Mouse (Mus musculus) heart, embryonic 15.5 days (tissue): ENCODE results near the gene Dnajb5. TPM values are rescaled to one million over a fixed set of nuclear protein-coding genes. Genes with fewer than 3 reads are reported as not detected.

Experiments used
- ATAC-seq: fragments of 200-750 bp; cut with Nextera tagmentation; replicated peaks from 2 replicates; pipeline ENCODE4 v1.8.0; 2017; ENCODE audit warnings: low read depth, moderate TSS enrichment; ENCODE audit not compliant: insufficient number of reproducible peaks, insufficient read depth, low FRiP score
- H3K27ac ChIP-seq: fragments of 300-500 bp; sonication (generic); 2 replicates; pipeline ENCODE4 v1.5.1; 2015; ENCODE audit warnings: mild to moderate bottlenecking, inconsistent platforms
- H3K27me3 ChIP-seq: fragments of 300-500 bp; sonication (generic); 2 replicates; pipeline ENCODE4 v1.6.1; 2015; ENCODE audit warnings: inconsistent platforms
- H3K36me3 ChIP-seq: fragments of 300-500 bp; sonication (generic); 2 replicates; pipeline ENCODE4 v1.6.1; 2015; ENCODE audit warnings: mild to moderate bottlenecking, inconsistent platforms
- H3K4me1 ChIP-seq: fragments of 300-500 bp; sonication (generic); replicated peaks from 2 replicates; pipeline ENCODE4 v1.6.1; 2015; ENCODE audit warnings: inconsistent platforms
- H3K4me2 ChIP-seq: fragments of 300-500 bp; sonication (generic); 2 replicates; pipeline ENCODE4 v1.6.1; 2015; ENCODE audit warnings: inconsistent platforms, mild to moderate bottlenecking, moderate library complexity
- H3K4me3 ChIP-seq: fragments of 300-500 bp; sonication (generic); 2 replicates; pipeline ENCODE4 v1.5.1; 2015; ENCODE audit warnings: mild to moderate bottlenecking, inconsistent platforms
- H3K9ac ChIP-seq: fragments of 300-500 bp; sonication (generic); 2 replicates; pipeline ENCODE4 v1.6.1; 2015; ENCODE audit warnings: mild to moderate bottlenecking, inconsistent platforms
- H3K9me3 ChIP-seq: fragments of 300-500 bp; sonication (generic); replicated peaks from 2 replicates; pipeline ENCODE4 v1.6.1; 2016; ENCODE audit warnings: inconsistent platforms
- WGBS: fragments of 180-500 bp; shearing (Covaris S2); methylation state at CpG from one replicate; pipeline ENCODE4 v1.1.7; 2015; ENCODE audit warnings: mixed read lengths; 5-methylcytosine and 5-hydroxymethylcytosine counted together
- polyA plus RNA-seq: library from polyadenylated mRNA; unstranded; fragments of >200 nt; fragmentation: Nextera tagmentation; extraction: Ambion mirVana; gene quantifications from 2 replicates; pipeline ENCODE4 v1.2.1, GENCODE M21; 2015

The Dnajb5 gene
- polyA plus RNA-seq, 1 experiment from 2014 or later: 18.2 TPM

GRCm38 (mm10) chr4:43004951-43005350 is 55.3 kb downstream of the Dnajb5 start:
- no peaks in the 10 kb centered on the region for H3K27me3 ChIP-seq
- H3K27ac ChIP-seq: no peak overlapping the region
- no peak overlapping the region for H3K9ac ChIP-seq
- no peaks in the 10 kb centered on the region for H3K9me3 ChIP-seq
- no peak for ATAC-seq
- H3K4me2 ChIP-seq: no peak overlapping the region
- peaks cover 7% of the 10 kb centered on the region; the same call in 1 of the 2 replicates for H3K4me1 ChIP-seq
- 88% methylated on average over 3 of the region's 3 CpGs for WGBS
- H3K4me3 ChIP-seq: no peak overlapping the region
- H3K36me3 ChIP-seq: no peaks in the 10 kb centered on the region; the same call in none of the 2 replicates

DNA sequence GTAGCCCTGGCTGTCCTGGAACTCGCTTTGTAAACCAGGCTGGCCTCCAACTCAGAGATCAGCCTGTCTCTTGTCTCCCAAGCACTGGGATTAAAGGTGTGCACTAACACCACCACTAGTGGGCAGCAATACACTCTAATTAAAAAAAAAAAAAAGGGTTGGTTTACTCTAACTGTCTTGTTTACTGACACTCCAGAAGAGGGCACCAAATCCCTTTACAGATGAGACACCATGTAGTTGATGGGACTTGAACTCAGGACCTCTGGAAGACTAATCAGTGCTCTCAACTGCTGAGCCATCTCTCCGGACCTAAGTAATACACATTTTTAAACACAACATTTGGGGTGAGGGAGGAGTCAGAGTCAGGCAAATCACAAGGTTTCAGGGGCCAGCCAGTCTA is 56.2 kb downstream of the Dnajb5 start:
- no peaks in the 10 kb centered on the region for H3K27me3 ChIP-seq
- H3K4me2 ChIP-seq: no peak overlapping the region
- H3K9ac ChIP-seq: no peak overlapping the region
- ATAC-seq: no peak
- H3K4me1 ChIP-seq: peaks cover 9% of the 10 kb centered on the region
- WGBS: 64% methylated on average over 2 of the region's 2 CpGs
- no peak overlapping the region for H3K4me3 ChIP-seq
- no peaks in the 10 kb centered on the region for H3K9me3 ChIP-seq
- no peaks in the 10 kb centered on the region; the same call in none of the 2 replicates for H3K36me3 ChIP-seq
- no peak overlapping the region for H3K27ac ChIP-seq

Other genes starting within 250 kb of the Dnajb5 start
- 0.25 TPM in 1 of 2 replicates, not detected in the other for gene 4930578G10Rik, start 214.3 kb upstream of the Dnajb5 start, polyA plus RNA-seq
- gene Ccl19, start 193.2 kb upstream of the Dnajb5 start, polyA plus RNA-seq: 0.57 TPM in 1 of 2 replicates, not detected in the other
- gene Ccl21a, start 175.8 kb upstream of the Dnajb5 start, polyA plus RNA-seq: 42.3 and 56.8 TPM in 2 replicates
- not detected in 2 replicates for gene Fam205a1, start 95.9 kb upstream of the Dnajb5 start, polyA plus RNA-seq
- gene Gm12394, start 93.0 kb upstream of the Dnajb5 start, polyA plus RNA-seq: 0.08 and 0.13 TPM in 2 replicates
- 0.20 and 0.41 TPM in 2 replicates for gene Fam205c, start 75.6 kb upstream of the Dnajb5 start, polyA plus RNA-seq
- 4.1 and 4.3 TPM in 2 replicates for gene Phf24, start 33.2 kb upstream of the Dnajb5 start, polyA plus RNA-seq
- gene 1700022I11Rik, start 19.8 kb downstream of the Dnajb5 start, polyA plus RNA-seq: 0.18 and 0.42 TPM in 2 replicates
- 437 and 463 TPM in 2 replicates for gene Vcp, start 50.7 kb downstream of the Dnajb5 start, polyA plus RNA-seq
- gene Fancg, start 60.7 kb downstream of the Dnajb5 start, polyA plus RNA-seq: 9.8 and 13.5 TPM in 2 replicates
- gene Pigo, start 76.0 kb downstream of the Dnajb5 start, polyA plus RNA-seq: 15.0 and 15.5 TPM in 2 replicates
- 189 and 209 TPM in 2 replicates for gene Stoml2, start 81.9 kb downstream of the Dnajb5 start, polyA plus RNA-seq
- gene Fam214b, start 96.4 kb downstream of the Dnajb5 start, polyA plus RNA-seq: 14.1 and 17.3 TPM in 2 replicates
- gene Unc13b, start 109.1 kb downstream of the Dnajb5 start, polyA plus RNA-seq: 10.1 and 11.8 TPM in 2 replicates